ENCODE assay signal across 9 mouse cellular contexts in genomic region chr2:26594022-26594346, GRCm38 (mm10). TPM values are rescaled to one million over a fixed set of nuclear protein-coding genes. Genes with fewer than 3 reads are reported as not detected.
DNase-seq lines count a peak whose midpoint lies in the region; ATAC-seq and TF ChIP-seq lines count a peak whose summit lies in the region.
"Had no signal": no experiment of that assay in that cellular context is flagged by ENCODE, and none has a peak within 500 bp of the region (broad histone marks: within the 10 kb centered on the region; RNA-seq: fewer than 3 reads in every experiment).

No protein-coding gene starts in this region.

- TF ChIP-seq EP300 in heart, postnatal 0 days (IDR thresholded peaks at IDR 0.05; ENCODE audit: low read depth) = no peak

- peak; percentile 40 for TF ChIP-seq CTCF in heart, postnatal 0 days (IDR thresholded peaks at IDR 0.05; ENCODE audit: low read depth)
- peak; percentile 43; the same call in 1 of the 2 replicates for TF ChIP-seq CTCF in spleen, adult 2 months (IDR thresholded peaks at IDR 0.05; ENCODE audit: extremely low read depth, insufficient read depth, insufficient read length, insufficient replicate concordance)

- H3K9ac ChIP-seq in heart, postnatal 0 days (replicated peaks; ENCODE audit: low read depth, low read length) = no peak overlapping the region
- no peak overlapping the region for H3K9ac ChIP-seq in liver, embryonic 12.5 days
- no peak overlapping the region for H3K9ac ChIP-seq in hindbrain, embryonic 13.5 days

- no peak overlapping the region for H3K4me2 ChIP-seq in heart, postnatal 0 days (ENCODE audit: low read depth, low read length)
- H3K4me2 ChIP-seq in liver, embryonic 12.5 days = no peak overlapping the region
- H3K4me2 ChIP-seq in hindbrain, embryonic 13.5 days = no peak overlapping the region

- peak; percentile 19; the same call in 1 of the 2 replicates for ATAC-seq in heart, postnatal 0 days (ENCODE audit: insufficient read depth, low read depth)
- peak; percentile 54 for ATAC-seq in liver, embryonic 12.5 days
- ATAC-seq in hindbrain, embryonic 13.5 days (ENCODE audit: low FRiP score) = no peak

- no peak overlapping the region for H3K27ac ChIP-seq in heart, postnatal 0 days (ENCODE audit: low read depth)
- H3K27ac ChIP-seq in liver, embryonic 12.5 days = no peak overlapping the region
- no peak overlapping the region for H3K27ac ChIP-seq in spleen, adult 2 months (ENCODE audit: insufficient read depth, low read length)
- H3K27ac ChIP-seq in hindbrain, embryonic 13.5 days = no peak overlapping the region

- H3K27me3 ChIP-seq in heart, postnatal 0 days (ENCODE audit: control insufficient read depth, insufficient read depth, low read length) = no peaks in the 10 kb centered on the region
- H3K27me3 ChIP-seq in liver, embryonic 12.5 days (replicated peaks) = no peaks in the 10 kb centered on the region
- no peaks in the 10 kb centered on the region for H3K27me3 ChIP-seq in spleen, adult 2 months (ENCODE audit: control insufficient read depth, insufficient read depth, low read length)
- H3K27me3 ChIP-seq in hindbrain, embryonic 13.5 days = no peaks in the 10 kb centered on the region

- WGBS in heart, postnatal 0 days = 56% methylated on average over 9 of the region's 9 CpGs
- WGBS in liver, embryonic 12.5 days (ENCODE audit: insufficient replicate concordance) = 42% methylated on average over 9 of the region's 9 CpGs
- 54% methylated on average over 9 of the region's 9 CpGs for WGBS in spleen, adult 2 months
- WGBS in hindbrain, embryonic 13.5 days = 71% methylated on average over 9 of the region's 9 CpGs

- no peak for TF ChIP-seq POLR2A in spleen, adult 2 months (IDR thresholded peaks at IDR 0.05; ENCODE audit: low read depth, low read length)

- H3K4me3 ChIP-seq in heart, postnatal 0 days (ENCODE audit: low read depth, low read length) = no peak overlapping the region
- H3K4me3 ChIP-seq in liver, embryonic 12.5 days = no peak overlapping the region
- no peak overlapping the region for H3K4me3 ChIP-seq in spleen, adult 2 months (ENCODE audit: extremely low read depth, insufficient read depth, insufficient read length)
- no peak overlapping the region for H3K4me3 ChIP-seq in hindbrain, embryonic 13.5 days

- peak; percentile 55 to 86 for DNase-seq in adrenal gland, adult (ENCODE audit: inconsistent age in 2 of 2, low spot score in 1 of 2)
- no peak for DNase-seq in adrenal gland, postnatal 4 days (ENCODE audit: low spot score in 2 of 2)
- peak; percentile 54 for DNase-seq in urinary bladder, postnatal 14 days (ENCODE audit: low spot score)
- no peak for DNase-seq in urinary bladder, postnatal 10 days (ENCODE audit: low spot score)
- DNase-seq in heart, postnatal 0 days (ENCODE audit: low spot score) = no peak
- DNase-seq in spleen, adult 2 months (ENCODE audit: low read depth in 1 of 2, low spot score in 2 of 2) = peak; percentile 52 to 74

- H3K4me1 ChIP-seq in heart, postnatal 0 days (ENCODE audit: control insufficient read depth, insufficient read depth) = 0 out of 2 replicates have a peak, but pooled peaks cover 4% of the 10 kb centered on the region
- H3K4me1 ChIP-seq in liver, embryonic 12.5 days = peaks cover 13% of the 10 kb centered on the region
- H3K4me1 ChIP-seq in spleen, adult 2 months (ENCODE audit: control insufficient read depth, insufficient read depth, insufficient read length) = no peaks in the 10 kb centered on the region
- no peaks in the 10 kb centered on the region for H3K4me1 ChIP-seq in hindbrain, embryonic 13.5 days (replicated peaks)

- no peaks in the 10 kb centered on the region for H3K9me3 ChIP-seq in heart, postnatal 0 days (replicated peaks; ENCODE audit: control insufficient read depth, low read length)
- H3K9me3 ChIP-seq in liver, embryonic 12.5 days (replicated peaks) = no peaks in the 10 kb centered on the region
- no peaks in the 10 kb centered on the region for H3K9me3 ChIP-seq in hindbrain, embryonic 13.5 days

- peaks cover 32% of the 10 kb centered on the region for H3K36me3 ChIP-seq in heart, postnatal 0 days (replicated peaks; ENCODE audit: control insufficient read depth, insufficient read depth, low read length)
- peaks cover 56% of the 10 kb centered on the region for H3K36me3 ChIP-seq in liver, embryonic 12.5 days
- no peaks in the 10 kb centered on the region for H3K36me3 ChIP-seq in spleen, adult 2 months (ENCODE audit: control insufficient read depth, insufficient read depth, low read length)
- no peaks in the 10 kb centered on the region for H3K36me3 ChIP-seq in hindbrain, embryonic 13.5 days

RNA-seq across cellular contexts. Expression of gene Gm20532, which starts 7.5 kb away (rescaled TPM):
- total RNA-seq in adrenal gland, postnatal 4 days (2021) = not detected
- not detected in 2 replicates for total RNA-seq in heart, postnatal 0 days (2014; rRNA removed; ENCODE audit: low replicate concordance)
- not detected in 2 replicates for polyA plus RNA-seq in heart, postnatal 0 days (2015; fragmentation: Nextera tagmentation; extraction: Ambion mirVana)
- polyA plus RNA-seq in liver, embryonic 12.5 days (2016; fragmentation: Nextera tagmentation; extraction: Ambion mirVana) = not detected in 2 replicates
- not detected in 2 replicates for polyA plus RNA-seq in spleen, adult 2 months (2012; rRNA removed)
- polyA plus RNA-seq in hindbrain, embryonic 13.5 days (2015; fragmentation: Nextera tagmentation; extraction: Ambion mirVana) = not detected in 2 replicates
- polyA plus RNA-seq: C2C12 had no signal

RNA-seq across cellular contexts. Expression of gene Agpat2, which starts 10.2 kb away (rescaled TPM):
- 100 to 1,000 TPM; 121 to 156 TPM for total RNA-seq in adrenal gland, postnatal 4 days (2021)
- total RNA-seq in heart, postnatal 0 days (2014; rRNA removed; ENCODE audit: low replicate concordance) = 41.0 and 49.3 TPM in 2 replicates
- 23.9 and 24.1 TPM in 2 replicates for polyA plus RNA-seq in heart, postnatal 0 days (2015; fragmentation: Nextera tagmentation; extraction: Ambion mirVana)
- 26.7 and 28.7 TPM in 2 replicates for polyA plus RNA-seq in liver, embryonic 12.5 days (2016; fragmentation: Nextera tagmentation; extraction: Ambion mirVana)
- 22.7 and 27.7 TPM in 2 replicates for polyA plus RNA-seq in spleen, adult 2 months (2012; rRNA removed)
- 6.8 and 7.0 TPM in 2 replicates for polyA plus RNA-seq in hindbrain, embryonic 13.5 days (2015; fragmentation: Nextera tagmentation; extraction: Ambion mirVana)

RNA-seq across cellular contexts. Expression of gene Egfl7, which starts 14.2 kb away (rescaled TPM):
- 100 to 1,000 TPM; 265 to 295 TPM for total RNA-seq in adrenal gland, postnatal 4 days (2021)
- total RNA-seq in heart, postnatal 0 days (2014; rRNA removed; ENCODE audit: low replicate concordance) = 375 and 401 TPM in 2 replicates
- polyA plus RNA-seq in heart, postnatal 0 days (2015; fragmentation: Nextera tagmentation; extraction: Ambion mirVana) = 158 and 159 TPM in 2 replicates
- polyA plus RNA-seq in liver, embryonic 12.5 days (2016; fragmentation: Nextera tagmentation; extraction: Ambion mirVana) = 106 and 120 TPM in 2 replicates
- polyA plus RNA-seq in spleen, adult 2 months (2012; rRNA removed) = 167 and 196 TPM in 2 replicates
- polyA plus RNA-seq in hindbrain, embryonic 13.5 days (2015; fragmentation: Nextera tagmentation; extraction: Ambion mirVana) = 72.2 and 78.9 TPM in 2 replicates

RNA-seq across cellular contexts. Expression of gene Fam69b, which starts 34.3 kb away (rescaled TPM):
- 10 to 100 TPM; 11.1 to 11.4 TPM for total RNA-seq in adrenal gland, postnatal 4 days (2021)
- total RNA-seq in heart, postnatal 0 days (2014; rRNA removed; ENCODE audit: low replicate concordance) = 16.5 and 23.2 TPM in 2 replicates
- polyA plus RNA-seq in heart, postnatal 0 days (2015; fragmentation: Nextera tagmentation; extraction: Ambion mirVana) = 7.7 and 9.7 TPM in 2 replicates
- 4.6 and 5.5 TPM in 2 replicates for polyA plus RNA-seq in liver, embryonic 12.5 days (2016; fragmentation: Nextera tagmentation; extraction: Ambion mirVana)
- 3.0 and 3.6 TPM in 2 replicates for polyA plus RNA-seq in spleen, adult 2 months (2012; rRNA removed)
- polyA plus RNA-seq in hindbrain, embryonic 13.5 days (2015; fragmentation: Nextera tagmentation; extraction: Ambion mirVana) = 109 and 117 TPM in 2 replicates

Comparison
In these comparisons a context has a peak if more than half of its experiments do, and no peak if none do; other contexts are left out.
1. DNase-seq: peak in adrenal gland, adult (2 of 2), urinary bladder, postnatal 14 days (single experiment) and spleen, adult 2 months (2 of 2); none in adrenal gland, postnatal 4 days (0 of 2), urinary bladder, postnatal 10 days (single experiment) and heart, postnatal 0 days (single experiment).